Mouse (Mus musculus) limb, embryonic 12.5 days (tissue): ENCODE results near the gene Enthd1. TPM values are rescaled to one million over a fixed set of nuclear protein-coding genes. Genes with fewer than 3 reads are reported as not detected.

Experiments used
- ATAC-seq: fragments of 200-750 bp; cut with Nextera tagmentation; 2 replicates; pipeline ENCODE4 v1.8.0; 2017; ENCODE audit warnings: low read depth, moderate TSS enrichment; ENCODE audit not compliant: insufficient number of reproducible peaks, insufficient read depth, low FRiP score, low TSS enrichment
- H3K27ac ChIP-seq: fragments of 300-500 bp; sonication (generic); 2 replicates; pipeline ENCODE4 v1.5.1; 2016; ENCODE audit warnings: mild to moderate bottlenecking, moderate library complexity
- H3K27me3 ChIP-seq: fragments of 300-500 bp; sonication (generic); 2 replicates; pipeline ENCODE4 v1.6.1; 2016; ENCODE audit warnings: mild to moderate bottlenecking, moderate library complexity
- H3K36me3 ChIP-seq: fragments of 300-500 bp; sonication (generic); 2 replicates; pipeline ENCODE4 v1.6.1; 2016; ENCODE audit warnings: mild to moderate bottlenecking, moderate library complexity
- H3K4me1 ChIP-seq: fragments of 300-500 bp; sonication (generic); replicated peaks from 2 replicates; pipeline ENCODE4 v1.6.1; 2016
- H3K4me2 ChIP-seq: fragments of 300-500 bp; sonication (generic); 2 replicates; pipeline ENCODE4 v1.6.1; 2016; ENCODE audit warnings: mild to moderate bottlenecking, moderate library complexity
- H3K4me3 ChIP-seq: fragments of 300-500 bp; sonication (generic); replicated peaks from 2 replicates; pipeline ENCODE4 v1.5.1; 2016; ENCODE audit warnings: mild to moderate bottlenecking
- H3K9ac ChIP-seq: fragments of 300-500 bp; sonication (generic); replicated peaks from 2 replicates; pipeline ENCODE4 v1.6.1; 2016; ENCODE audit warnings: mild to moderate bottlenecking, moderate library complexity
- H3K9me3 ChIP-seq: fragments of 300-500 bp; sonication (generic); 2 replicates; pipeline ENCODE4 v1.6.1; 2016; ENCODE audit warnings: mild to moderate bottlenecking, moderate library complexity
- WGBS: fragments of 180-500 bp; shearing (Covaris S2); methylation state at CpG from one replicate; pipeline ENCODE4 v1.1.7; 2016; 5-methylcytosine and 5-hydroxymethylcytosine counted together
- polyA plus RNA-seq: library from polyadenylated mRNA; unstranded; fragments of >200 nt; fragmentation: Nextera tagmentation; extraction: Ambion mirVana; gene quantifications from 2 replicates; pipeline ENCODE4 v1.2.1, GENCODE M21; 2016

The Enthd1 gene
- polyA plus RNA-seq, 1 experiment from 2014 or later = not detected

GRCm38 (mm10) chr15:80572811-80573520 is 8.0 kb upstream of the Enthd1 start:
- Histone ChIP-seq H3K27ac (no peak overlapping the region), H3K4me2 (no peak overlapping the region), H3K36me3 (no peaks in the 10 kb centered on the region), H3K4me3 (no peak overlapping the region), H3K9ac (no peak overlapping the region), H3K9me3 (no peaks in the 10 kb centered on the region), H3K27me3 (peaks cover 23% of the 10 kb centered on the region), H3K4me1 (no peaks in the 10 kb centered on the region)
- no peak for ATAC-seq
- 76% methylated on average over 9 of the region's 9 CpGs for WGBS

GRCm38 (mm10) chr15:80572291-80572690 is 7.3 kb upstream of the Enthd1 start, which contains the start of gene Grap2:
Gene Grap2, plus strand, starts transcription at chr15:80572594.
- WGBS = 56% methylated on average over 12 of the region's 12 CpGs
- Histone ChIP-seq H3K4me2 (no peak within 1 kb of the TSS), H3K27me3 (peaks cover 16% of the 10 kb centered on the region)

GRCm38 (mm10) chr15:80571611-80572010 is 6.7 kb upstream of the Enthd1 start:
- no peaks in the 10 kb centered on the region for H3K9me3 ChIP-seq
- H3K27me3 ChIP-seq = peaks cover 10% of the 10 kb centered on the region
- no peak overlapping the region for H3K4me3 ChIP-seq
- H3K9ac ChIP-seq = no peak overlapping the region
- WGBS = 78% methylated on average over 7 of the region's 7 CpGs
- ATAC-seq = no peak
- H3K4me1 ChIP-seq = no peaks in the 10 kb centered on the region
- no peaks in the 10 kb centered on the region for H3K36me3 ChIP-seq
- no peak overlapping the region for H3K27ac ChIP-seq
- no peak overlapping the region for H3K4me2 ChIP-seq

More at GRCm38 (mm10) chr15:80572291-80572690, 7.3 kb upstream of the Enthd1 start, which contains the start of gene Grap2:
- no peak within 1 kb of the TSS for H3K9ac ChIP-seq
- no peak within 1 kb of the TSS for H3K4me3 ChIP-seq
- H3K36me3 ChIP-seq = no peaks in the 10 kb centered on the region
- no peak within 1 kb of the TSS for H3K27ac ChIP-seq
- no peaks in the 10 kb centered on the region for H3K4me1 ChIP-seq
- ATAC-seq = no peak
- no peaks in the 10 kb centered on the region for H3K9me3 ChIP-seq

GRCm38 (mm10) chr15:80570226-80570625 is 5.3 kb upstream of the Enthd1 start:
- Histone ChIP-seq H3K9ac (no peak overlapping the region), H3K36me3 (no peaks in the 10 kb centered on the region), H3K27me3 (no peaks in the 10 kb centered on the region; the same call in 1 of the 2 replicates), H3K27ac (no peak overlapping the region), H3K4me1 (no peaks in the 10 kb centered on the region), H3K9me3 (no peaks in the 10 kb centered on the region), H3K4me3 (no peak overlapping the region), H3K4me2 (no peak overlapping the region)
- 87% methylated on average over 1 of the region's 1 CpGs for WGBS
- ATAC-seq = no peak

- H3K27ac ChIP-seq = no peak overlapping the region
- ATAC-seq = no peak
- WGBS = 75% methylated on average over 7 of the region's 7 CpGs
- no peaks in the 10 kb centered on the region; the same call in 1 of the 2 replicates for H3K27me3 ChIP-seq
- no peaks in the 10 kb centered on the region for H3K4me1 ChIP-seq
- H3K36me3 ChIP-seq = no peaks in the 10 kb centered on the region
- no peak overlapping the region for H3K4me2 ChIP-seq
- H3K9me3 ChIP-seq = no peaks in the 10 kb centered on the region
- no peak overlapping the region for H3K4me3 ChIP-seq
- no peak overlapping the region for H3K9ac ChIP-seq
Observed at GRCm38 (mm10) chr15:80569205-80569604, 4.2 kb upstream of the Enthd1 start.

GRCm38 (mm10) chr15:80567731-80568130 is 2.8 kb upstream of the Enthd1 start:
- no peak overlapping the region for H3K9ac ChIP-seq
- no peak overlapping the region for H3K4me3 ChIP-seq
- ATAC-seq = no peak
- no peak overlapping the region for H3K4me2 ChIP-seq
- WGBS = 77% methylated on average over 4 of the region's 4 CpGs
- H3K4me1 ChIP-seq = no peaks in the 10 kb centered on the region
- no peaks in the 10 kb centered on the region for H3K9me3 ChIP-seq
- no peak overlapping the region for H3K27ac ChIP-seq
- H3K27me3 ChIP-seq = no peaks in the 10 kb centered on the region; the same call in 1 of the 2 replicates
- H3K36me3 ChIP-seq = no peaks in the 10 kb centered on the region

GRCm38 (mm10) chr15:80567139-80567538 is 2.2 kb upstream of the Enthd1 start:
- no peak overlapping the region for H3K27ac ChIP-seq
- no peaks in the 10 kb centered on the region for H3K4me1 ChIP-seq
- H3K4me3 ChIP-seq = no peak overlapping the region
- H3K9me3 ChIP-seq = no peaks in the 10 kb centered on the region
- H3K27me3 ChIP-seq = no peaks in the 10 kb centered on the region; the same call in 1 of the 2 replicates
- H3K4me2 ChIP-seq = no peak overlapping the region
- H3K36me3 ChIP-seq = no peaks in the 10 kb centered on the region
- WGBS = 55% methylated on average over 3 of the region's 3 CpGs
- H3K9ac ChIP-seq = no peak overlapping the region
- ATAC-seq = no peak

- Histone ChIP-seq H3K36me3 (no peaks in the 10 kb centered on the region), H3K9ac (no peak overlapping the region), H3K4me3 (no peak overlapping the region), H3K27ac (no peak overlapping the region), H3K4me2 (no peak overlapping the region), H3K27me3 (no peaks in the 10 kb centered on the region; the same call in 1 of the 2 replicates), H3K9me3 (no peaks in the 10 kb centered on the region), H3K4me1 (no peaks in the 10 kb centered on the region)
- no peak for ATAC-seq
- WGBS = 90% methylated on average over 6 of the region's 6 CpGs
Observed at GRCm38 (mm10) chr15:80566696-80567095, 1.7 kb upstream of the Enthd1 start.

GRCm38 (mm10) chr15:80563634-80564208 is 1.2 kb downstream of the Enthd1 start:
- 91% methylated on average over 6 of the region's 6 CpGs for WGBS
- H3K4me3 ChIP-seq = no peak overlapping the region
- no peaks in the 10 kb centered on the region for H3K36me3 ChIP-seq
- H3K4me1 ChIP-seq = no peaks in the 10 kb centered on the region
- no peaks in the 10 kb centered on the region for H3K9me3 ChIP-seq
- ATAC-seq = no peak
- H3K4me2 ChIP-seq = no peak overlapping the region
- H3K9ac ChIP-seq = no peak overlapping the region
- peaks cover 9% of the 10 kb centered on the region; the same call in 1 of the 2 replicates for H3K27me3 ChIP-seq
- H3K27ac ChIP-seq = no peak overlapping the region

- no peak for ATAC-seq
Observed at GRCm38 (mm10) chr15:80562446-80562845, 2.5 kb downstream of the Enthd1 start.

GRCm38 (mm10) chr15:80560646-80561580 is 4.0 kb downstream of the Enthd1 start:
- H3K27me3 ChIP-seq = peaks cover 9% of the 10 kb centered on the region; the same call in 1 of the 2 replicates
- H3K9ac ChIP-seq = no peak overlapping the region
- H3K4me1 ChIP-seq = no peaks in the 10 kb centered on the region
- H3K27ac ChIP-seq = no peak overlapping the region
- H3K9me3 ChIP-seq = no peaks in the 10 kb centered on the region
- 68% methylated on average over 15 of the region's 15 CpGs for WGBS
- no peak for ATAC-seq
- no peak overlapping the region for H3K4me3 ChIP-seq
- no peak overlapping the region for H3K4me2 ChIP-seq
- no peaks in the 10 kb centered on the region for H3K36me3 ChIP-seq

More at GRCm38 (mm10) chr15:80562446-80562845, 2.5 kb downstream of the Enthd1 start:
- no peaks in the 10 kb centered on the region for H3K36me3 ChIP-seq
- H3K9me3 ChIP-seq = no peaks in the 10 kb centered on the region
- H3K9ac ChIP-seq = no peak overlapping the region
- no peak overlapping the region for H3K27ac ChIP-seq
- no peaks in the 10 kb centered on the region for H3K4me1 ChIP-seq
- H3K4me3 ChIP-seq = no peak overlapping the region
- no peak overlapping the region for H3K4me2 ChIP-seq
- WGBS = 68% methylated on average over 3 of the region's 3 CpGs
- H3K27me3 ChIP-seq = peaks cover 9% of the 10 kb centered on the region; the same call in 1 of the 2 replicates
